Mouse (Mus musculus) adrenal gland, postnatal 14 days (tissue): ENCODE results near the gene Fcgr4. TPM values are rescaled to one million over a fixed set of nuclear protein-coding genes. Genes with fewer than 3 reads are reported as not detected.
A peak's percentile ranks its signal among the peaks of the same experiment; 100 is the strongest.
"Not testable (repeated sequence)": the region's sequence is repeated elsewhere in the genome, so short reads cannot be mapped to it uniquely, and the experiment has no call there.

ENCODE experiments used
- DNase-seq: peaks from one replicate; pipeline ENCODE4 v3.0.0; 2021; ENCODE audit warnings: mixed read lengths
- long read RNA-seq, 2 experiments: library from polyadenylated mRNA; stranded (forward); transcript quantifications; one replicate each; pipeline ENCODE4 v2.0.0; 2021
- total RNA-seq: library from RNA; stranded (reverse); gene quantifications from 2 replicates; pipeline ENCODE4 v1.2.3, GENCODE M21; 2021

Gene Fcgr4
- total RNA-seq, result 0.49 and 0.89 TPM in 2 replicates
- long read RNA-seq, experiment 1, result 0 reads
- long read RNA-seq, experiment 2, result 0 reads

DNA sequence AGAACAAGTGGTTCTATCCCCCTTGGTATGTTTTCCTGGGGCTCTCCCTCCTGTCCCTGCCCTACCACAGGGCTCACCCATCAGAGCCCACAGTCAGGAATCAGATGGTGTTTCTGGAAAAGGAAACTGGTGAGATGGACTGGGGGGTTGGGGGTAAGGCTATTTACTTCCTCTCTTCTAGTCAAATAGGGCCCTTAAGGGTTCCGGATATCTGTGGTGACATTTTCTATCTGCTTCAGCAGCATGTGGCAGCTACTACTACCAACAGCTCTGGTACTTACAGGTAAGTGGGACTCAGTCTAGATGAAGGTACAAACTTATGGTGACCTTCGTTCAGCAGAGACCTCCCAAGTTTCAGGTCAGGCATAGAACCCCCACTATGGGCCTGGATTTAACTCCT, at the start of gene Fcgr4:
Gene Fcgr4 (plus strand): TSS at position 184 of the 400 bp plus-strand sequence.
- DNase-seq, result no peak

DNA sequence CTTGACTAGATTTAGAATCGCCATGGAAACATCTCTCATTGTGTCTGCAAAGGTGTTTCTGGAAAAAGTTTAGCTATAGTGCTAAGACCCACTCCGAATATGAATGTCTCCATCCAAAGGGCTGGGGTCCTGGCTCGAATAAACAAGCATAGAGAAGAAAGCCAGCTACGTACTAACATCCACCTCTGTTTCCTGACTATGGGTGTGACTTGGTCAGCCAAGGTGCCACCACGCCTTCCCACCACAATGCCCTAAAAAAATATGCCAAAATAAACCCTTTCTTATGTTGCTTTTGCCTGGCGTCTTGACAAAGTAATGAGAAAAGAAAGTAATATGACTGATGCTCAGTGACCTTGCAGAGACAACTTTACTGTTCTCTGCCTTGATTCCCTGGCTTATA, 46.2 kb upstream of the Fcgr4 start:
- DNase-seq, result no peak

- no peak for DNase-seq
Observed at GRCm38 (mm10) chr1:170972936-170973335, 45.8 kb upstream of the Fcgr4 start.

DNA sequence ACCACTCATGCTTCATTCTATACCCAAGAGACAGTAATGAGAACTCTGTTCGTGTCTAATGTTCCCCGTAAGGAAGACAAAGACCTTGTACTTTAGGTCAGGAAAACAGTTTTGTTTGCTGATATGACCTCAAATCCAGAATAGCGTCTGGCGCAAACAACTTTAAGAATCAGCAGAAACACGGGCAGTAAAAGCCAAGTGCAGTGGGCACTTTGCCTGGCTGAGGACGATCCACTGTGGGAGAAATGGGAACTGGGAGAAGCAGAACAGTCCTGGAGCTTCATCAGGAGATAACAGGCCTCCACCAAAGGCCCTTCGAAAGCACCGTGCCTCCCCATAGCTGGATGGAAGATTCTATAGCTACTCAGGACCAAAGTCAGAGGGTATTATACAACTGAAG, 44.5 kb upstream of the Fcgr4 start:
- DNase-seq, result no peak

DNA sequence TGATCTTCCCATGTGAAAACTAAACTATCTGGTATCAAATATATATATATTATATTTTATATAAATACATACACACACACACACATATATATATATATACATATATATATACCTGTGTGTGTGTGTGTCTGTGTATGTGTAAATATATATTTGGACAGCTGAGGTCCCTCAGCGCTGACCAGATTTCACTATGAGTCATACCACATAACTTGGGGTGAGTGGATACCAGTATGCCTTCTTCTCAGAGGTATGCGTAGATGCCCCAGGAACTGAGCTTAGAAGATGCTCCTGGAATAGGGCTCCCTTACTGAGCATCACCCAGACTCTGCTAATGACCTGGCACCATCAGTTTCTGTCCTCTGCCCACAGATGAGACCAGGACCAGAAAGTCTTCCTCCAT, 44.0 kb upstream of the Fcgr4 start:
- no peak for DNase-seq

DNA sequence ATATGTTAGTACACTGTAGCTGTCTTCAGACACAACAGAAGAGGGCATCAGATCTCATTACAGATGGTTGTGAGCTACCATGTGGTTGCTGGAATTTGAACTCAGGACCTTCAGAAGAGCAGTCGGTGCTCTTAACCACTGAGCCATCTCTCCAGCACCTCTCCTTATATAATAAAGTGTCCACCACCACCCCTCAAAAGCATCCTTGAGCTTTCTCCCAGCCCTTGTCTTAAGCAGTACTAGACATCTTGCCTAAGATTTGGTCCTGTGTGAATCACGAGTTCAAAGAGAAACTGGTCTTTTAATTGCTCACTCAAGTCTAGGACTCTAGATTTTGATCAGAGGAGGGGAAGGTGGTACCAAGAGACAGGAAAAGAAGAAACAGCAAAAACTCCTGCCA, 43.4 kb upstream of the Fcgr4 start:
- not testable (repeated sequence) for DNase-seq

DNA sequence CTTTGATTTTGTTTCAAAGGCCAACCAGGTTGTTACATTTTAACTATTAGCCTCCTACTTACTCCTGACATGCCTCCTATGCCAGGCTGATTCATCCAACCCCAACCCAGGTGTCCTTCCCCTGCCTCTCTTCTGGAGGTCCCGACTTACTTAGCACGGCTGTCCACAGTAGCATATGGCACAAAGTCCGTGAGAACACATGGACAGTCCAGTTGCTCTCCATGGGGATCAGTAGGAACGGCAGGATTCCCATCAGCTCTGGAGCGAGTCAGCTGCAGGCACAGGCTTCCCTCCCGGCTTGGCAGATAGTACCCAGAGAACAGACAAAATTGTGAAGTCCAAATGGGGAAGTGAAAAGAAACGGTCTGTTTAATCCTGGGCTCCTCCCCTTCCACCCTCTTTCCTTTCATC, 43.0 kb upstream of the Fcgr4 start:
- no peak for DNase-seq

GRCm38 (mm10) chr1:170976447-170976846, 42.3 kb upstream of the Fcgr4 start, which contains the start of gene Fcgr2b:
Gene Fcgr2b, minus strand, starts transcription at chr1:170976547.
- no peak for DNase-seq

GRCm38 (mm10) chr1:170978601-170979000, 40.1 kb upstream of the Fcgr4 start:
- DNase-seq, result no peak

GRCm38 (mm10) chr1:170981679-170982078, 37.0 kb upstream of the Fcgr4 start:
- not testable (repeated sequence) for DNase-seq

- DNase-seq, result no peak
Observed at GRCm38 (mm10) chr1:170982301-170982700, 36.4 kb upstream of the Fcgr4 start.

DNA sequence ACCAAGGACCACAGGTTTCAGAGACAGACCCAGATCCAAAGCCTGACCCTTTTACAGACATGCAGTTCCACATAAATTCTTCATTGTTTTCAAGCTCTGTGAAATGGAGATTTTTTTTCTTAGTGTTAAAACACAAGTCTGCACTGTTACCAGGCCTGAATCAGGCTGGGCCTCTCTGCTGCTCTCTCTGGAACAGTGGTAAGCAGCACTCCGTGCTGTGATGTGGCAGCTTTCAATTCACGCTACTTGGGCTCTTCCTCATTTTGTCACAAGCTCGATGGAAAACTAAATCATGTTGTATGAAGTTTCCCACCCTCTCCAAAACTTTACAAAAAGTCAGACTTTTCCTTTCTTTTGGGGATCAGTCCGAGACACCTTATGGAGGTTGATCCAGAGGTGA, 35.7 kb upstream of the Fcgr4 start:
- DNase-seq, result no peak

DNA sequence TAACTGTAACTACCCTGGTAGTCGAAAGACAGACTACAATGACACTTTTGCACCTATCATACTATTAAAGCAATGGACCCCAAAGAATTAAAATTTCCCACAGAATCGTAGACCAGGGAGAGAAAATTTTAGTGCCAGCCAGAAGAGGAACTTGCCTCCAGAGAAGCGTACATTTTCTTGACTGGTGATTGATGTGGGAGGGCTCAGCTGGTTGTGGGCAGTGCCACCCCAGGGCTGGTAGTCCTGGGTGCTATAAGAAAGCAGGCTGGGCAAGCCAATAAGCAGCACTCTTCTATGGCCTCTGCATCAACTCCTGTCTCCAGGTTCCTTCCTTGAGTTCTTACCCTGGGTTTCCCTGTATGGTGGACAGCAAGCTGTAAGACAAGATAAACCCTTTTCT, 33.6 kb upstream of the Fcgr4 start:
- DNase-seq, result no peak

DNA sequence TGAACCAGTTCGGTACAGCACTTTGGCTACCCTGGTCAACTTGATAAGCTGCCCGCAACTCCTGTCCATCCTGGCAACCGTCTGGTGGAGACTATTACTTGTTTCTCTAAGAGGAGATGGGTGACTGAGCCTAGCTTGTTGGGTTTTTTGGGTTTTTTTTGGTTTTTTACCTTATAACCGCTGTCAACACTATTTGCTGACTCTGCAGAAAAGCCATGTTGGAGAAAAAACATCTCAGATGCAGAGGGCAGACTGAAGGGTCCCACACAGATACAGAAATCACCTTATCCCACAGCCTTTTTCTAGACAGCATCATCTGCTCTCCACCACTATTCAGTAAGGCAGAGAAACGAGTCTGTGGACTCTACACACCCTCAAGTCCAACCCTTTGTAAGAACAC, 32.9 kb upstream of the Fcgr4 start:
- no peak for DNase-seq

GRCm38 (mm10) chr1:170989656-170990055, 29.1 kb upstream of the Fcgr4 start:
- DNase-seq, result peak; percentile 52

- peak; percentile 49 for DNase-seq
Observed at GRCm38 (mm10) chr1:170992550-170992949, 26.2 kb upstream of the Fcgr4 start.

- DNase-seq, result no peak
Observed at GRCm38 (mm10) chr1:170996034-170996433, 22.7 kb upstream of the Fcgr4 start.

DNA sequence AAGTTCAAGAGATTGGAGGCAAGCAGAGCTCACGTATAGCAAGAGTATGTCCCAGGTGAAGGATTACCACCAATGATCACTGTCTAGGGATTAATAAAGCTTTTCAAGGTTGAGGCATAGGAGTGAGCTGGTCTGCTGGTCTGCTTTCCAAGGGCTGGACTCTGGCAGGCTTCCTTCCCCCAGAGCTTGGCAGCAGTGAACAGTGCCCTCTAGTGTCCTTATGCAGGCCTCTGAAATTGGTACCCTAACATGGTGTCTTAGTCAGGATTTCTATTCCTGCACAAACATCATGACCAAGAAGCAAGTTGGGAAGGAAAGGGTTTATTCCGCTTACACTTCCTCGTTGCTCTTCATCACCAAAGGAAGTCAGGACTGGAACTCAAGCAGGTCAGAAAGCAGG, 22.0 kb upstream of the Fcgr4 start:
- peak; percentile 84 for DNase-seq

DNA sequence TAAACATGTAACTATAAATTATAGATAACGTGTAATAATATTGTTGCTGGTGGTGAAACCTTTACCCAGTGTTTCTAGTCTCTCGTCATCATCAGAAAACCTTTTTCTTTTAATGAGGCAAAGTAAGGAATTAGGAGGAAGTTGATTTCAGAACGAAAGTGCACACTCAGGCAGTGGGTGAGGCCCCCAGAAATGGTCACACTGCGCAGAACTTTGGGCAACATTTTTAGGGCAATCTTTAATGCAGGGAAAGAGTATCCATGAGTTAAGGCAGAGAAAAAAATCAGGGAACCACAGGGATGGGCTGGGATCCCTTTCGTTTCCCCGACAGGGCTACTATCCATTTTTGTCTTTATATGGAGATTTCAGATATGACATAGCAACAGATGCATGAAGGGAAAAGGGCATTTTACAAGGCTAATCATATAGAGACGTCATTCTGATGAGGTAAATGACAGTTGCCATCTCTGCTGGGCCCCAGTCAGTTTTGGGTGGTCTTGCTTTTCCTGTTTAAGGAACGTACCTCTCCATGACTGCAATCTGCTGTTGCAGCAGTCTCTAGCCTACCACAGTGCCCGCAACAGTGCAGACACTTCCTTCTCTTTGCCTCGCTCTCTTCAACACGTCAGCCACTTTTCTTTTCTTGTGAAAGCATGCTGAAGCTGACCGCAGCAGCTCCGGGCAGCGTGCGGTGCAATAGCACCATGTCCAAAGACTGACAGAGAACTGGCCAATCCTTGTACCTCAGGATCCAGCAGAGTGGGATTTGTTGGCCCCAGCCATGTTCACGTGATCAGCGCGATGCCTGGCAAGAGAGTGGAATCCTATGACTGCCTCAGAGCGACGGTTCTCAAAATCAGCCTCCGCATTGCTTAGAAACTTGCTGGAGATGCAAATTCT, 20.7 kb upstream of the Fcgr4 start:
- DNase-seq, result peak; percentile 34

GRCm38 (mm10) chr1:170999811-171000210, 18.9 kb upstream of the Fcgr4 start:
- no peak for DNase-seq

GRCm38 (mm10) chr1:171005081-171005480, 13.6 kb upstream of the Fcgr4 start:
- no peak for DNase-seq

DNA sequence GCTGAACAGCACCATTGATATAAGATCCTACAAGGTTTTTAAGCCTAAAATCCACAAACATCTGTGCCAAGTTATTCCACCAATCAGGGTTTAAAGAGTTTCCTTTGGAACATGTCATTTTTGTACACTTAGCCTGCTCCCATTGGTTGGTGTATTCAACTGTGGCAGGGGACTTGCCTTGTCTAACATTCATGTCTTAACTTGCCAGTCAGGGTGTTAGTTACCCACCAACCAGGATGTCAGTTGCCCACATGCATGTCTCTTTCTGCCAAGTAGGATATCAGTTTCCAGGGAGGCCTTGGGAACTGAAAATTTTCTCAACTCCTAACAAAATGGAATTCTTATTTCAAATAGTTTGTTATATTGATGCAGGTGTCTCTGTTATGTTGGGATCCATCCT, 13.1 kb upstream of the Fcgr4 start:
- no peak for DNase-seq

DNA sequence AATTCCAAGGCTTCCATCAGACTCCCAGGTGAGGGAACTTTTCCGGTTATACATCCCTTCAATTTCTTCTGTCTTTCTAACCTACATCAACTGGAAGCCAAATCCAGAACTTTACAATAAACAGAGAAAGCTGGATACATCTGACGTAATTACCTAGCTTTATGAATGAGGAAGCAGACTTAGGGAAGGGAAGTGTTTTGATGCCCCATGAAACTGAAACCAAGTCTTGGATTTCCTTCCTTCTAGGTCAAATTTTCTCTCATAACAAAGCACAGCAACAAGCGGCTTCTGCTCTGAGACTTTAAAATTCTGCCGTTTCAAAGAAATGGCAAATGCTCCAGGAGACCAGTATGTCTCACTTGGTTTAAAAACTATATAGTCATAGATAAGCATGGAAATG, 12.4 kb upstream of the Fcgr4 start:
- DNase-seq, result no peak

DNA sequence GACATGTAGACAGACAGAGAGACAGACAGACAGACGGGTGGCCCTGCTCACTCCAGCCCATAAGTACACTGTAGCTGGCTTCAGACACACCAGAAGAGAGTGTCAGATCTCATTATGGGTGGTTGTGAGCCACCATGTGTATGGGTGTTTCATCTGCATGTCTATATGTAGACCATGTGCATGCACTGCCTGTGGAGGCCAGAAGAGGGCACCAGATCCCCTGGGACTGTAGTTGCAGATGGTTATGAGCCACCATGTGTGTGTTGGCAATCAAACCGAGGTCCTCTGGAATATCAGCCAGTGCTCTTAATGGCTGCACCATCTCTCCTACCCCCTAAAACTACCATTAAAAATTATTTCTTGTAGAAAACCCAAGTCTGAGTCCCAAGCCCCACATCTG, 11.8 kb upstream of the Fcgr4 start:
- DNase-seq, result peak; percentile 32
